Mouse (Mus musculus) ES-E14 (cell line): Measurements from ENCODE around the gene Disc1. TPM values are rescaled to one million over a fixed set of nuclear protein-coding genes. Genes with fewer than 3 reads are reported as not detected.

Experiments used
- DNase-seq: peaks from one replicate; pipeline ENCODE4 v3.0.0-alpha.2; 2013; ENCODE audit warnings: low read depth, low spot score
- H3K27ac ChIP-seq: 2 replicates; pipeline ENCODE4 v1.5.1; 2012; ENCODE audit warnings: low read depth, mild to moderate bottlenecking, low read length, moderate library complexity, mixed read lengths; ENCODE audit not compliant: poor library complexity, insufficient read depth, severe bottlenecking
- H3K36me3 ChIP-seq: 2 replicates; pipeline ENCODE4 v1.6.1; 2012; ENCODE audit warnings: mild to moderate bottlenecking, low read length, moderate library complexity, mixed read lengths; ENCODE audit not compliant: control insufficient read depth, poor library complexity, insufficient read depth, severe bottlenecking
- H3K4me1 ChIP-seq, 2 experiments: fragments of 150-350 bp in 1 of 2; sonication (generic) in 1 of 2; 2 replicates each; pipeline ENCODE4 v1.6.1; 2012; ENCODE audit warnings: low read length in 2 of 2, mild to moderate bottlenecking in 1 of 2, mixed read lengths in 1 of 2; ENCODE audit not compliant: control insufficient read depth in 2 of 2, insufficient read depth in 2 of 2, poor library complexity in 1 of 2
- H3K4me3 ChIP-seq, 2 experiments: fragments of 150-350 bp in 1 of 2; sonication (generic) in 1 of 2; 2 replicates each; pipeline ENCODE4 v1.5.1; 2012; ENCODE audit warnings: low read length in 2 of 2, low read depth in 1 of 2, mild to moderate bottlenecking in 1 of 2, mixed read lengths in 1 of 2; ENCODE audit not compliant: insufficient read depth in 1 of 2, poor library complexity in 1 of 2, severe bottlenecking in 1 of 2
- H3K9ac ChIP-seq: 2 replicates; pipeline ENCODE4 v1.6.1; 2012; ENCODE audit warnings: low read depth, mild to moderate bottlenecking, low read length, mixed read lengths; ENCODE audit not compliant: poor library complexity, insufficient read depth, severe bottlenecking
- H3K9me3 ChIP-seq: fragments of 150-350 bp; sonication (generic); 2 replicates; pipeline ENCODE4 v1.6.1; 2012; ENCODE audit warnings: low read depth, mild to moderate bottlenecking, low read length; ENCODE audit not compliant: control insufficient read depth, insufficient read depth
- CHD2 ChIP-seq: IDR thresholded peaks from 2 replicates; pipeline ENCODE4 v1.6.1; 2014; ENCODE audit warnings: mild to moderate bottlenecking, low read depth, low read length, inconsistent platforms
- HCFC1 ChIP-seq: IDR thresholded peaks from 2 replicates; pipeline ENCODE4 v1.6.1; 2012; ENCODE audit warnings: low read length, inconsistent platforms, borderline replicate concordance; ENCODE audit not compliant: insufficient read depth
- MAFK ChIP-seq: IDR thresholded peaks from 2 replicates; pipeline ENCODE4 v1.6.1; 2014; ENCODE audit warnings: mild to moderate bottlenecking, low read depth, low read length, inconsistent platforms; ENCODE audit not compliant: insufficient read depth
- ZC3H11A ChIP-seq: IDR thresholded peaks from 2 replicates; pipeline ENCODE4 v1.6.1; 2012; ENCODE audit warnings: low read depth, mild to moderate bottlenecking, inconsistent platforms, low read length, borderline replicate concordance
- ZNF384 ChIP-seq: IDR thresholded peaks from 2 replicates; pipeline ENCODE4 v1.6.1; 2012; ENCODE audit warnings: low read depth, low read length, inconsistent platforms
- in situ Hi-C, 2 experiments: fragments of 600-800 bp; cut with MboI; formaldehyde crosslinking; loops; one replicate each; pipeline ENCODE4 v1.15.1; 2025; ENCODE audit warnings: low sequenced_read_pairs in 2 of 2, inconsistent platforms in 1 of 2; ENCODE audit not compliant: unreplicated experiment in 2 of 2
- total RNA-seq: library from RNA; depleted of rRNA; stranded (reverse); fragments of 300-350 nt; gene quantifications from 2 replicates; pipeline ENCODE4 v1.2.3, GENCODE M21; 2012

Gene Disc1
- total RNA-seq, 1 experiment: 2.7 TPM

DNA sequence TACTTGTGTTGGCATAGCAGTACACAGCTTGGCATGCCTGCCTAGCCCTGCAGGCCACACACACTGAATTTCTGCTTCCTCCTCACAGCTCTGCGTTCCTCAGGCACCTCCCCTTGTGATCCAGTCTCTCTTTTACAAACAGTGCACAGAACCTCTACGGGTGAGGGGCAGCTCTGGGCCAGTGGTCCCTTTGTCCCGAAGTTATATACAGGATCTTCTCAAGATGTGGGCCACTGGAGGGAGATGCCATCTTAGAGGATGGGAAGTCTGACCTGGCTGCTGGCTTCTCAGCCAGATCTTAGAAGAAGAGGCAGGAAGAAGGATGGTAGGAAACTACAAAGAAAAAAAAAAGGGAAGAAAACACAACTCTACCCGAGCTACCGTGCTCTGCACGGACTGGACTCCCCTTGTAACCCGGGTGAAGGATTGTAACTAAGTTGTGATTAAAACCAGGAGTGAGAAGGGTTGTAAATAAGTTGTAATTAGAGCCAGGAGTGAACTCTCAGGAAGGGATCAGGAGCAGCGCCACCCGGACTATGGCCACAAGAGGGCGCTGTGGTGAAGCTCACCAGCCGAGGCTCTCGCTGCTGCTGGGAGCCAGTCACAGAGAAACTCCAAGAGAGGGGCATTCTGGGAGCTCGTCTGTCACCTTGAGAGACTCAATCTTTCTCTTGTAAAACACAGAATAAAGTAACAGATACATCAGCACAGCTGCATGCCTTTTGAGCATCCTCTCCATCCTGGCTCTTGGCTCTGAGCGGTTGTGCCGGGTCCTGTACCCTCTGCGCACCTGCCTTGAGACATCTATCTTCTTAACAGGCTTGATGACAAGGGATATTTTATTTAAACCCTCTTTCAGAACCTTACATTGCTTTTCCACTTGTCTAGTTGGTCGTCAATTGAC, 129.8 kb downstream of the Disc1 start:
- no peak overlapping the region; the same call in 1 of the 2 replicates for H3K9ac ChIP-seq

DNA sequence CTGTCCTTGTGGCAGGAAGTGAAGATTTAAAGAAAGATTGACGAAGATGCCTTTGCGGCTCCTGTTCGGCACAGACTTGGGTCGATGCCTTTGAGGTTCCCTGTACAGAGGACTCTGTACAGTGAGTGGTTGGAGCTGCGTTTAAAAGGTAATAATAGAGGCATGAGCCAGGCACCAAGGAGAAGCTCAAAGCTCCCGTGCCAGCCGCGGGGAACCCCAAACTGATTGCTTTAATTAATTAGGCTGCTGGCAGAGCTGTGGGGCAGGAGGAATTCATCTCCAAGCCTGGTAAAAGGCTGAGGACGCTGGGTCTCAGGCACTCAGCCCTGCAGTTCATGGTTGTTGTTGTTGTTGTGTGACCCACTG, 130.4 kb downstream of the Disc1 start:
- Histone ChIP-seq H3K27ac (no peak overlapping the region), H3K9me3 (no peaks in the 10 kb centered on the region), H3K9ac (no peak overlapping the region), H3K36me3 (no peaks in the 10 kb centered on the region), H3K4me1 (peaks cover 0 to 2% of the 10 kb centered on the region in 2 experiments; a peak in 1 of 4 replicates), H3K4me3 (no peak overlapping the region)
- in situ Hi-C loops: loop anchor here (5.0 to 25.0 kb wide), 3 partner anchors 378 to 680 kb away; partner anchors contain the start of gene Sipa1l2 (in 1 of the 2)
- no peak for DNase-seq
- TF ChIP-seq MAFK: no peak
- no peak for TF ChIP-seq HCFC1

More for the DNA sequence above, 129.8 kb downstream of the Disc1 start:
- no peaks in the 10 kb centered on the region for H3K36me3 ChIP-seq
- in situ Hi-C loops: loop anchor here (5.0 to 25.0 kb wide), 3 partner anchors 379 to 681 kb away; partner anchors contain the start of gene Sipa1l2 (in 1 of the 2)
- H3K4me3 ChIP-seq: no peak overlapping the region
- peak; percentile 67 for DNase-seq
- TF ChIP-seq ZC3H11A (peak; percentile 80), ZNF384 (no peak)
- peaks cover 0 to 2% of the 10 kb centered on the region in 2 experiments; a peak in 1 of 4 replicates for H3K4me1 ChIP-seq
- H3K9me3 ChIP-seq: no peaks in the 10 kb centered on the region
- no peak overlapping the region for H3K27ac ChIP-seq

DNA sequence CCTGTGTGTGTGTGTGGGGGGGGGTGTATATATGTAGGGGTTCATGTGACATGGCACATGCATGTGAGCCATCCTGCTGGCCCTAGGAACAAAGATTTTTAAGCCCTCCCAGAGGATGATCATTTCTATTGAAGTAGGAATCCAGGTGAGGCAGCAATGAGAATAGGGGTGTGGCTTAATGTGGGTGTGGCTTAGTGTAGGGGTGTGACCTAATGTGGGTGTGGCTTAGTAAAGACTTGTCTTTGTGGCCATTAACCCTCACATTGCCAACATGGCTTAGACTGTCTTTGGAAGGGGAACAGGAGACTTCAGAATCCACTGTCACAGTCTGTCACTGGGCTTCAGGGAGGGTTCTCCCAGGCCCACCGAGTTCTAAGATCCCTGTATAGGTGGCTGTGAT, 130.9 kb downstream of the Disc1 start:
- H3K4me1 ChIP-seq: peaks cover 0 to 2% of the 10 kb centered on the region in 2 experiments; a peak in 1 of 4 replicates
- H3K36me3 ChIP-seq: no peaks in the 10 kb centered on the region
- H3K27ac ChIP-seq: no peak overlapping the region
- DNase-seq: peak; percentile 48
- no peak overlapping the region for H3K9ac ChIP-seq
- no peak overlapping the region for H3K4me3 ChIP-seq
- H3K9me3 ChIP-seq: no peaks in the 10 kb centered on the region
- TF ChIP-seq ZC3H11A: no peak
- TF ChIP-seq CHD2: no peak
- no peak for TF ChIP-seq HCFC1
- TF ChIP-seq ZNF384: no peak
- no peak for TF ChIP-seq MAFK
- in situ Hi-C loops: loop anchor here (5.0 to 25.0 kb wide), 3 partner anchors 377 to 680 kb away; partner anchors contain the start of gene Sipa1l2 (in 1 of the 2)

DNA sequence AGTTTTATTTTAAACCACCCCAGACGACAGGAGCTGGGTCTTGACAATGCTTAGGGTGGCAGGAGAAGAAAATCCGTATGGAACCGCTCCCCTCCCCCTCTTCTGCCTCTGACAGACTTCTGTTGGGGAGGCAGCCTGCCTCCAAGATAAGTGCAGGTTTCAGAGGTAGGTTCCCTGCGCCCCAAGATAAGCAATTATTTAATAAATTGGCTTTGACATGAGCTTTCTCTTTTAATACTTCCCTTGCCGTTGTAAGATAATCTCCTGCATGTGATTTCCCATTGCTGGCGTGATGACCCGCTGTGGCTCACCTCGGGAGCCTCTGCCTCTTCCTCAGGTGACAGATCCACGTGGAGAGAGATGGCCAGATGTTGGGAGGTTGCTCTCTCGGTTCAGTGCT, 133.0 kb downstream of the Disc1 start:
- Histone ChIP-seq H3K36me3 (no peaks in the 10 kb centered on the region), H3K4me3 (no peak overlapping the region), H3K9ac (no peak overlapping the region), H3K27ac (no peak overlapping the region), H3K4me1 (peaks cover 0 to 2% of the 10 kb centered on the region in 2 experiments; a peak in 1 of 4 replicates), H3K9me3 (no peaks in the 10 kb centered on the region)
- in situ Hi-C loops: loop anchor here (10.0 to 25.0 kb wide), 2 partner anchors 375 to 678 kb away; partner anchors contain the start of gene Sipa1l2 (in 1 of the 2)
- TF ChIP-seq HCFC1 (no peak), ZC3H11A (no peak), ZNF384 (no peak), CHD2 (no peak), MAFK (no peak)
- DNase-seq: no peak
